Comparison of ENCODE assay signal across 14 mouse cellular contexts in the genomic region with DNA sequence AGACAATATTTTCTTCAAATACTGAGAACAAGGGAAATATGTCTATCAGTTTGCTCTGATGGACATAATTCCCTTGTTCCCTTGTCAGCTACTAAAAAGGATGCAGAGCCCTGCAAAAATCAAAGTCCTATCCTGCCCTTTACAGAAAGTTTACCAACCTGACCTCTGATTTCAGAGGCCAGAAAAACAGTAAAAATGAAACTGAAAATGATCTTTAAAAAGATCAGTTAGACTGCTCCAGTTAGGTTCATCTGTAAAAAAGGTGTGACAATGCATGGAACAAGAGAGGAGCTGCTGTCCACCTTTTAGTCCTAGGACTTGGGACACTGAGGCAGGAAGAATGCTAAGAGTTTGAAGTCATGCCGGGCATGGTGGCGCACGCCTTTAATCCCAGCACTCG. TPM values are rescaled to one million over a fixed set of nuclear protein-coding genes. Genes with fewer than 3 reads are reported as not detected.
"Had no signal": no experiment of that assay in that cellular context is flagged by ENCODE, and none has a peak within 500 bp of the region (broad histone marks: within the 10 kb centered on the region; RNA-seq: fewer than 3 reads in every experiment).

No protein-coding gene starts in this region.

- DNase-seq: liver, postnatal 0 days; lung, adult 2 months; lung, postnatal 14 days; retina, postnatal 1 day; right cerebral cortex, adult 18-20 months; right cerebral cortex, postnatal 25 days; right cerebral cortex, postnatal 4 days; spleen, adult 18-20 months; thymus, adult 18-20 months; thymus, postnatal 14 days; thymus, postnatal 36 days had no signal

RNA-seq across cellular contexts. Expression of gene Nme9, which starts 39.8 kb away (rescaled TPM):
- total RNA-seq: megakaryocyte progenitor cell, adult 5-6 weeks; monocyte, adult 5-6 weeks; neutrophil, adult 5-6 weeks had no signal

RNA-seq across cellular contexts. Expression of gene Mras, which starts 53.9 kb away (rescaled TPM):
- total RNA-seq: monocyte, adult 5-6 weeks had no signal
